Mouse (Mus musculus): ENCODE measurements around the gene Omp. TPM values are rescaled to one million over a fixed set of nuclear protein-coding genes. Genes with fewer than 3 reads are reported as not detected.

Omp gene
- polyA plus RNA-seq, 1 experiment from 2014 or later: 0.25 TPM

DNA sequence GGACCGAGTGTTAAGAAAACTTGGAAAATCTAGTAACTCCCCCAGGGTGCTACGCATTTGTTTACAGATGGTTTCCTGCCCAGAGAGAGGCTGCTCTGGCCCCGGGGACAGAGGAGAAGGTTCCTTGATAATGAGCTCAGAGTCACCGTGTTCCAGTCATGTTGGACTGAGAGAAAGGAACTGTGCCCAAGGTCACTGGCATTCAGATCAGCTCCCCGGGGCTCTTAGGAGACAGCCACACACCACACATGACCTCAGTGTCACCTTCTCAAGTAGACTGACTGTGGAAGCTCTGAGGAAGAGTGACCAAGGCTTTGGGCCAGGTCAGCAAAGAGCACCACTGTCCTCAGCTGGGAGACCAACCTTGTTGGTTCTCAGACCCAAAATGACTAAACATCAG lies 20.6 kb downstream of the Omp start:
- WGBS: 50% methylated on average over 5 of the region's 5 CpGs
- Histone ChIP-seq H3K36me3 (no peaks in the 10 kb centered on the region), H3K4me1 (no peaks in the 10 kb centered on the region), H3K9ac (no peak overlapping the region), H3K27ac (no peak overlapping the region), H3K9me3 (no peaks in the 10 kb centered on the region), H3K27me3 (peaks cover 5% of the 10 kb centered on the region), H3K4me3 (no peak overlapping the region), H3K4me2 (replicated peaks) (no peak overlapping the region)
- no peak for ATAC-seq (ENCODE audit: low FRiP score, low read depth)

DNA sequence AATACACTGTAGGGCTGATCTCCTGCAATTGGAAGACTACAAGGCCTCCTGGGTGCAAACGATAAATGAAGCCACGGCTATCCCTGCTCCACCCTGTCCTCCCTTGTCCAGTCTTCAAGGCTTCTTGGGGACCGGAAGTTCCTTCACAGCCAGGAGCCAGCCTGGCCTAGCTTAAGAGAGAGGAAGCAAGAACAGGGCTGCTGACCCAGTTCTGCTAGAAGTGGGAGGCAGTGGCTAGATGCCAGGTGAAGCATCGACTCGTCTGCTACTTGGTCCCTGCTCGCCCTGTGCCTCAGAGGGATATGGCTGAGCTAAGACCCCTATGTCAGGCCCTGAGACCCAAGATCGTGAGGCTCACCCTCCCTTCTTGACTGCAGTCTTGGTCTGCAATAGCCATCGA lies 23.6 kb downstream of the Omp start:
- Histone ChIP-seq H3K9me3 (no peaks in the 10 kb centered on the region), H3K4me3 (no peak overlapping the region), H3K9ac (no peak overlapping the region), H3K27ac (no peak overlapping the region), H3K36me3 (no peaks in the 10 kb centered on the region), H3K4me1 (peaks cover 13% of the 10 kb centered on the region), H3K4me2 (replicated peaks) (no peak overlapping the region), H3K27me3 (peaks cover 5% of the 10 kb centered on the region)
- 85% methylated on average over 8 of the region's 8 CpGs for WGBS
- no peak for ATAC-seq (ENCODE audit: low FRiP score, low read depth)

DNA sequence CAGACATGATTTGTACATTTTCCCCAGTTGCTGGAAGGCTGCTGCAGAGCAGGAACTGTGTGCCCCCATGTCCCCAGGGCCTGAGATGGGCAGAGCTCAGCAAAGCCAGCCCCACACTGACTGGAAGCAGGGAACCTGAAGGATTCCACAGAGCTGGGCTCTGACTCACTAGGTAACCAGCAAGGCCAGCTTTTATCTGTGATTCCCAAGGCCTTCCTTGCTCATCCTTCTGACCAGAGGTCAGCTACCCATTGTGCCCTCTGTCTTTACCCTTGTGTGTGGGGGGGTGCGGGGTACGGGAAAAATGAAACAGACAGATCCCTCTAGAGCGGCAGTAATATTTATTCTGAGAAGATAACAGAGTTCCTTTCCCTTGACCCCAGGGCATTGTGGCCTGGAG lies 24.1 kb downstream of the Omp start:
- H3K27me3 ChIP-seq: peaks cover 5% of the 10 kb centered on the region
- H3K9ac ChIP-seq: no peak overlapping the region
- no peak overlapping the region for H3K27ac ChIP-seq
- no peaks in the 10 kb centered on the region for H3K9me3 ChIP-seq
- no peak overlapping the region for H3K4me2 ChIP-seq (replicated peaks)
- no peak for ATAC-seq (ENCODE audit: low FRiP score, low read depth)
- 83% methylated on average over 3 of the region's 3 CpGs for WGBS
- no peak overlapping the region for H3K4me3 ChIP-seq
- no peaks in the 10 kb centered on the region for H3K36me3 ChIP-seq
- peaks cover 15% of the 10 kb centered on the region for H3K4me1 ChIP-seq

DNA sequence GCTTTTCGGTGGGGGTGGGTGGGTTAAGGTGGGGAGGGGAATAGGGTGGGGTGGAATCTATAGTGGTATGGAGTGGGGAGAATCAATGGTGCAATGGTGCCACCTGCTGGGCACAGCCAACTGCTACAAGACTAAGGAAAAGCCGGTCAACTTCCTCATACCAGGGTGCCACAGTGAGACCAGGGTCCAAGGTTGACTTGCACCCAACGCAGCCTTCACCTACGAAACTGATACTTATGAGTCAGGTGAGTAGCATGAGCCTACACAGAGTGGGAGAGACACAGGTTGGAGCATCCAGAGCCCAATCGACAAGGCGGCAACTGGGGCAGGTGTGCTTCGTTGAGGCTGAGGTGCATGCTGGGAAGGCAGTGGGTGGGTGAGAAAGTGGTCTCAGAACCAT lies 25.0 kb downstream of the Omp start:
- peak; percentile 68 for ATAC-seq (ENCODE audit: low FRiP score, low read depth)
- H3K4me3 ChIP-seq: peak overlapping the region; percentile 31
- WGBS: 8% methylated on average over 7 of the region's 7 CpGs
- H3K27ac ChIP-seq: no peak overlapping the region
- H3K9ac ChIP-seq: peak overlapping the region; percentile 39; the same call in 1 of the 2 replicates
- peaks cover 15% of the 10 kb centered on the region for H3K4me1 ChIP-seq
- no peaks in the 10 kb centered on the region for H3K9me3 ChIP-seq
- H3K27me3 ChIP-seq: peaks cover 5% of the 10 kb centered on the region
- H3K4me2 ChIP-seq (replicated peaks): peak overlapping the region; percentile 64
- no peaks in the 10 kb centered on the region for H3K36me3 ChIP-seq

DNA sequence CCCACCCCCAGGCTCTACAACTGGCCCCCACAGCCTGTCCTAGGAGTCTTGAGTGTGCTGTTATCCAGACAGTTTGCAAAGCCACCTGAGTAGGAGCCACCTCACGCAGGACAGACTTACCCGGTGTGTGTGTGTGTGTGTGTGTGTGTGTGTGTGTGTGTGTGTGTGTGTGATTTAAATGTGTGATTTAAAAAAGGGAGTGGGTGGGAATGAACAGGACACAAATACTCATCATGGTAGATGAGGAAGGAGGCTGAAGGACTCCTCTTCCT lies 25.4 kb downstream of the Omp start:
- no peaks in the 10 kb centered on the region for H3K36me3 ChIP-seq
- no peak overlapping the region for H3K9ac ChIP-seq
- H3K9me3 ChIP-seq: no peaks in the 10 kb centered on the region
- ATAC-seq (ENCODE audit: low FRiP score, low read depth): peak; percentile 52
- H3K4me1 ChIP-seq: peaks cover 15% of the 10 kb centered on the region
- H3K27me3 ChIP-seq: peaks cover 5% of the 10 kb centered on the region
- 77% methylated on average over 2 of the region's 2 CpGs for WGBS
- H3K4me2 ChIP-seq (replicated peaks): peak overlapping the region; percentile 64; the same call in 1 of the 2 replicates
- H3K27ac ChIP-seq: no peak overlapping the region
- H3K4me3 ChIP-seq: no peak overlapping the region

DNA sequence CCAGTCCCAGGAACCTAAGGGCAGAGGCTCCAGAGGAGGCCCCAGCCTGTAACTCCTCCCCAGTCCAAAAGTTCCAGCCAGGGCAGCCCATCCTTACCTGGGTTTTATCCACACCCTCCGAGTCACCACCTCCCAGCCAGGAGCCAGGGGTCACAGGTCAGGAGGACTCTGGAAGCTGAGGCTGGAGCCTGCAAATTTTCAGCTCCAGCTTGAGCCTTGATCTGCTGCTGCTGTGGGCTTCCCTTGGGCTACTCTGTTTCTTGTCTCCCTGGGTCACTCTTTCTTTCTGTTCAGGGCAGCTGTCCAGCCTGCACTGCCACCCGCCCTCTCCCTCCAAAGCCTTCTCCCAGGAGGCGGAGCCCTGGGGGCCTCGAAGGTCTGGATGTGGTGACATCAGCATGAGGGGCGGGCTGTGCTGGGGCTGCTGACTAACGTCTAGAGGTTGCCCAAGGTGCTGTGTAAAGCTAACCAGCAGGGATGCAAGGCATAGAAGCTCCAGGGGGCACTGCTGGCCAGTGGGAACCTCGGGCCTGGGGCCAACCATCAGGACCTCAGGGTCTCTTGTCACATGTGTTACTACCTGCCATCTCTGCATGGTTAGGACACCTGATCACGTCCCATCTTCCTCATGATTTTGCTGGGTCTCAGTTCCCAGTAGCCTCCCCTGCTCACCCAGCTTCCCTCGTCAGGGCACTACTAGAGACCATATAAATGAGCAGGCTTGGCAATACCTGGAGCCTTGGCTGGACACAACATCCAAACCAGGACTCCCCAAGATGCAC lies 25.9 kb downstream of the Omp start, which contains the start of gene Myo7a:
Myo7a (minus strand) TSS at position 346 of the 782 bp plus-strand sequence.
- Histone ChIP-seq H3K9me3 (no peaks in the 10 kb centered on the region), H3K27me3 (peaks cover 5% of the 10 kb centered on the region), H3K4me3 (peak within 1 kb of the TSS; percentile 31), H3K27ac (no peak within 1 kb of the TSS), H3K36me3 (no peaks in the 10 kb centered on the region), H3K9ac (peak within 1 kb of the TSS; percentile 39; the same call in 1 of the 2 replicates), H3K4me2 (replicated peaks) (peak within 1 kb of the TSS; percentile 64), H3K4me1 (peaks cover 15% of the 10 kb centered on the region)
- WGBS: 32% methylated on average over 9 of the region's 9 CpGs
- no peak for ATAC-seq (ENCODE audit: low FRiP score, low read depth)

DNA sequence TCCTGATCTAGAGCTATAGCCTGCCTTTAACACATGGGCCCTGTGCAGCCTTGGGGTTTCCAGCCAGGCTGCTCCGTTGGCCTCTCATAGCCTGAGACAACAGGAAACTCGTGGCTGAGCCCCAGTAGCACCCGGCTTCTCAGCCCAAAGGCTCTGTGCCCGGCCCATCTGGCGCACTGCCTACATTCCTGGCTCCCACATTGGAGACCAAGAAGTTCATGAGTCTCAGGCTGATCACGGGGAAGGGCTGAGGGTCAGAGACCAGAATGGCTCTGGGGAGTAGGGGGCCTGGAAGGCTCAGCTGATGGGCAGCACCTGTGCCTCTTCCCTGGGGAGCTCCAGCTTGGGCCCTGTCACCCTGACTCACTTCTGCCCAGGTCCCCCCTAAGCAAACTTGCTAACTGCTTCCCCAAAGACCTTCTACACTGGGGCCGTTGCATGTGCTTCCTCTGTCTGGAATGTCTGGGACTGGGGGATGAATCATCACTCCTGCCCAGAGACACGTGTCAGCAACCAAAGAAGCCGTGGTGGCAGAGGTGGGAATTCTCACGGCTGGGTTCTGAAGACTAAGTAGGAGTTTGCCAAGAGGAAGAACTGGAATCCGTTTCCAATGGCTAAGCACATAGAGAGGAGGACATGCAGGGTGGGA lies 28.2 kb downstream of the Omp start:
- peaks cover 17% of the 10 kb centered on the region for H3K27me3 ChIP-seq
- no peak overlapping the region for H3K4me3 ChIP-seq
- no peaks in the 10 kb centered on the region for H3K9me3 ChIP-seq
- H3K27ac ChIP-seq: no peak overlapping the region
- ATAC-seq (ENCODE audit: low FRiP score, low read depth): no peak
- no peaks in the 10 kb centered on the region for H3K36me3 ChIP-seq
- no peak overlapping the region for H3K4me2 ChIP-seq (replicated peaks)
- WGBS: 52% methylated on average over 11 of the region's 11 CpGs
- peaks cover 15% of the 10 kb centered on the region for H3K4me1 ChIP-seq
- H3K9ac ChIP-seq: no peak overlapping the region

DNA sequence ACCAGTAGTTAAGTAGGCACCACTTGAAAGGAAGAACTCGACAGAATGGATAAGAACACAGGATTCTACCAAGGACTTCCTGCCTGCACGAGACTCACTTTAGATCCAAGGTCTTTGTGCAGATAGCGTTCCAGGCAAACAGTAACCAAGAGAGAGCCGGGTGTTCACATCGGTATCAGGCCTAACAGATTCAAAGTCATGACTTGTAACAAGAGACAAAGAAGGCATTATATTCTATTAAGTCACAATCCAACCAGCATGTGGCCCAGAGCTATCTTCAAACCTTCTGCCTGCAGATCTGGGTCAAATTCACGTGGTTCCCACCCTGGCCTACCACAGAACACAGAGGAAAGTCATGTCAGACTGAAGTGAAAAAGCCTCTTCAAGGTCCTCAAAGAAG lies 30.6 kb downstream of the Omp start:
- H3K4me2 ChIP-seq (replicated peaks): no peak overlapping the region
- H3K27me3 ChIP-seq: peaks cover 33% of the 10 kb centered on the region
- no peak overlapping the region for H3K9ac ChIP-seq
- no peak overlapping the region for H3K27ac ChIP-seq
- no peaks in the 10 kb centered on the region for H3K9me3 ChIP-seq
- ATAC-seq (ENCODE audit: low FRiP score, low read depth): no peak
- H3K4me3 ChIP-seq: no peak overlapping the region
- no peaks in the 10 kb centered on the region for H3K36me3 ChIP-seq
- 71% methylated on average over 6 of the region's 6 CpGs for WGBS
- peaks cover 29% of the 10 kb centered on the region for H3K4me1 ChIP-seq

DNA sequence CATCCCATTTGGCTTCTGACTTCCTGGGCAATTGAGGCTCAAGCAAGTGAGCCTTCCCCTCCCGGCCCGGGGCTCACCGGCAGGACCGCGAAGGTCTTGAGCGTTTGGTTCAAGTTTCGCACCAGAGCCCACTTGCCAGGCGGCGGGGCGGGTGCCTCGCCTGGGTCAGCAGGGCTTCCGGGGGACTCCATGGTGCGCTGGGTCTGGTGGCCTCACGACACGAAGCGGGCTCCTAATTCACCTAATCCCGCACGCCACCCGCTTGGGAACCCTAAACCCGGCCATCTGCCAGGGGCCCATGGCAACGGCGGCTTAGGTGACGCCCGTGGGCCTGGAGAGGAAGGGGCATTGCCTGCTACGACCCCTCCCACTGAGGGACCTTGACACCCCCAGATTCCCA lies 34.1 kb downstream of the Omp start:
- 4% methylated on average over 25 of the region's 25 CpGs for WGBS
- H3K9me3 ChIP-seq: no peaks in the 10 kb centered on the region
- no peak overlapping the region for H3K27ac ChIP-seq
- H3K4me2 ChIP-seq (replicated peaks): peak overlapping the region; percentile 71
- peaks cover 33% of the 10 kb centered on the region for H3K27me3 ChIP-seq
- H3K4me1 ChIP-seq: peaks cover 14% of the 10 kb centered on the region
- H3K36me3 ChIP-seq: no peaks in the 10 kb centered on the region
- peak overlapping the region; percentile 64 for H3K9ac ChIP-seq
- peak overlapping the region; percentile 40 for H3K4me3 ChIP-seq
- ATAC-seq (ENCODE audit: low FRiP score, low read depth): peak; percentile 29

DNA sequence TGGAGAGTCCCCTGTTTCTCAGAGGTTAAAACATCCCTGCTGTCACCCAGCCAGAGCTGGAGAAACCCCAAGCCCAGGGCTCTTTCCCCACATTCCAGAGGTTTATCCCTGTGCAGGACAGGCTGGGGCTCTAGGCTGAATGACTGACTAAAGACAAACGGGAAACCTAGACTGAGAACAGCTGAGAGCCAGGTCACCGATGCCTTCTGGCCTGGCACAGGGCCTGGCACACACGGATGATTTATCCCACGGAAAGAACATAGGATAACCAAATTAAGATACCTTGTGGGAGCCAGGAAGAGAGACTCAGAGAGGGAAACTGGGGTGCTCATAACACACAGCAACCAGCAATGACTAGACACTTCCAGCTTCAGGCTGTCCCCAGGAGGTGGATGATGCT lies 35.5 kb downstream of the Omp start:
- Histone ChIP-seq H3K9me3 (no peaks in the 10 kb centered on the region), H3K4me1 (peaks cover 14% of the 10 kb centered on the region), H3K27me3 (peaks cover 33% of the 10 kb centered on the region), H3K4me3 (no peak overlapping the region), H3K9ac (no peak overlapping the region), H3K27ac (no peak overlapping the region), H3K4me2 (replicated peaks) (no peak overlapping the region), H3K36me3 (no peaks in the 10 kb centered on the region)
- ATAC-seq (ENCODE audit: low FRiP score, low read depth): no peak
- 73% methylated on average over 4 of the region's 4 CpGs for WGBS

DNA sequence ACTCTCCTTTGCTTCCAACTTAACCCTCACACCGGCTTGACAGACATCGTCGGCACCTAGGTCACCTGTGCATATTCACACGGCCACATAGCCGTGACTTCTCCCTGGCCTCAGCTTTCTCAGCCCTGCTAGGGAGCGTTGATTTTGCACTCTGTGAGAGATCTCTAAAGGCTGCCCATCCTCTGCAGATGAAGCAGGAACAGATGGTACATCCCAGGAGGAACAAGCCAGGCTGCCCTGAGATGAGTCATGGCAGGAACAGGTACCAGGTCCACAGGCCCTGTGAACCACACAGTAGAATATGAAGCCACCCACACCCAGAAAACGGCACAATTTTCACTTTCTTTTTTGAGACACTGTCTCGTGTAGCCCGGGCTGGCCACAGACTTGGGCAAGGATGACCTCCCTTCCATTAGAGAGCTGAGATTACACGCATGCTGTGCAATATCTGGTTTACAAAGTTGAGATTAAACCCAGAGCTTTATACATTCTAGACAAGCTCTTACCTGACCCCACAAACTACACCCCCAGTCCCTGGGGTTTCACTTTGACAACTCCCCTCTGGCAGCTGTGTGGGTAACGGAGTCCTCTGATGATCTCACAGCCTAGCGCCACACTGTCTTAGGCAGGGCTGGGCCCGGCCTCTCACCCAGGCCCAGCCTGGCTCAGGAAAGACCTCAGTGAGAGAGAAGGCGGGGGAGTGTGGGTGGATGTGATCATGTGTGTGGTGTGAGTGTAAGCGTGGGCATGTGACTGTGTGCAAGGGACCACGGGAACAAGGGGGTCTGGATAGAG lies 36.5 kb downstream of the Omp start:
- 0 out of 2 replicates have a peak overlapping the region, but pooled peaks have one; percentile 2 for H3K9ac ChIP-seq

DNA sequence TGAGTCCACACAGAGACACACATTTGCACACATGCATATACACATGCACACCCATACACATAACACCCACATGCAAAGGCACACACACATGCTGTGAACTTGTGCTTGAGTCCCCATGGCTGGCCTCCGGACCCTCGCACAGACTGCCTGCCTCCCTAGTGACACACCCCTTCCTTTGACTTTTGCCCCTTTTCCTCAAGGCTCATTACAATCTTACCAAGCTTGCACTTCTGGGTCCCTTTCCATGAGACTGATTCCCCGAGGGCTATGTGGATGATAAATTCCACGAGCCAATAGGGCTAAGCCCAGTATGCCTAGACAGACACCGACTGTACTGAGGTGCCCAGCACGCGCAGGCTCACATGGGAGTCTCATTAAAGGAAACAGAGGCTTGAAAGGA lies 39.0 kb downstream of the Omp start:
- H3K9ac ChIP-seq: no peak overlapping the region
- no peaks in the 10 kb centered on the region for H3K9me3 ChIP-seq
- H3K4me2 ChIP-seq (replicated peaks): no peak overlapping the region
- 84% methylated on average over 7 of the region's 7 CpGs for WGBS
- no peak overlapping the region for H3K27ac ChIP-seq
- peaks cover 18% of the 10 kb centered on the region for H3K4me1 ChIP-seq
- H3K27me3 ChIP-seq: peaks cover 16% of the 10 kb centered on the region
- no peak overlapping the region for H3K4me3 ChIP-seq
- no peaks in the 10 kb centered on the region for H3K36me3 ChIP-seq
- ATAC-seq (ENCODE audit: low FRiP score, low read depth): no peak

More for the DNA sequence above, 36.5 kb downstream of the Omp start:
- Histone ChIP-seq H3K4me2 (replicated peaks) (no peak overlapping the region), H3K27me3 (peaks cover 33% of the 10 kb centered on the region), H3K36me3 (no peaks in the 10 kb centered on the region), H3K4me3 (no peak overlapping the region), H3K4me1 (peaks cover 14% of the 10 kb centered on the region), H3K27ac (no peak overlapping the region), H3K9me3 (no peaks in the 10 kb centered on the region)
- no peak for ATAC-seq (ENCODE audit: low FRiP score, low read depth)
- 83% methylated on average over 16 of the region's 16 CpGs for WGBS
